Mouse (Mus musculus): ENCODE data around the gene Fgf12.

DNA sequence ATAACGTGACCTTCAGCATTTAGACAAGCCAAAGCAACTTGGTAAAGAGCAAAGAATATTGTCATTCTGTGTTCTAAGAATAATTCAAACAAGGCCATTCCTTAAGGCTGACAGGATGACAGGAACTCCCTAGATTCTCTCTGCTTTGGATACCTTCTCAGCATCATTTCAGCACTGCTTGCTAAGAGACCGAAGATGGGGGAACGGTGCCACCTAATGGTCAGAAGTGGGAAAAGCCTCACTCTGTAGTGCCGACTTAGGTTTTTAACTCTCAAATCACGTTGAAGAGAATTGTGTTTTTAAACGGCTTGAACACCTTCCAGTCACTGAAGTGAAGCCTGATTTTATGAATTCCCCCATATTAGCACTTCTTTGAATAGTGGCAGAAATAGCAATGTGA lies 262.4 kb downstream of the Fgf12 start:
- TF ChIP-seq CTCF (IDR thresholded peaks at IDR 0.05; ENCODE audit: low read depth, low read length) (peak; percentile 49), POLR2A (IDR thresholded peaks at IDR 0.05; ENCODE audit: insufficient read depth, low read length) (no peak)

Measured in ES-Bruce4 (cell line).